Mouse (Mus musculus) lung, postnatal 10 days (tissue): ENCODE measurements around the gene Camk1d.
A peak's percentile ranks its signal among the peaks of the same experiment; 100 is the strongest.

Experiments
- DNase-seq: peaks from one replicate; pipeline ENCODE4 v3.0.0; 2021

Gene Camk1d

DNA sequence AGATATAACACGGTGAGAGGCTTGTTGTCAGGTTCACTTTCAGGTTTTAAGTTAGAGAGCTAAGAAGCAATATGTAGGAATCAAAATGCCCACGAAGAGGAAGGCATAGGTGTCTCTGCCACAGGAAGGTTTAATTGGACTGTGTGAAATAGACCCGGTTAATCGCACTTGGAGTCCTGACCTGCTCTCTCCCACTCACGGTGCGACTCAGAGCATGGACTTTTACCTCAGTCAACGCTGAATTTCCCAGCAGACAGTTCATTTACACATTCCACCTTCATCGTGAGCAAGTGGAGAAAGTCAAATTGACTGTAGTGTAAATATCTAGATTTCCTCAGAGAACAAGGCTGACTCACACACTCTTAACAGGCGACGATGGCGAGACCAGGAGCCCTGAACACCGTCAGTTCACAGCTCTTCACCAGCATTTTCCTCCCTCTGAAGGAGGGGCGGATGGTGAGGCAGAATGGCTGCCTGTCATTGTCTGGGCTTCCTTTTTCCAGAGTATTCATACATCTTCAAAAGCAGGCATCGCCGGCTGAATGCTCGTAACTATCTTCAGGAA, 255.6 kb downstream of the Camk1d start:
- DNase-seq = no peak

GRCm38 (mm10) chr2:5458075-5458494, 256.2 kb downstream of the Camk1d start:
- no peak for DNase-seq

DNA sequence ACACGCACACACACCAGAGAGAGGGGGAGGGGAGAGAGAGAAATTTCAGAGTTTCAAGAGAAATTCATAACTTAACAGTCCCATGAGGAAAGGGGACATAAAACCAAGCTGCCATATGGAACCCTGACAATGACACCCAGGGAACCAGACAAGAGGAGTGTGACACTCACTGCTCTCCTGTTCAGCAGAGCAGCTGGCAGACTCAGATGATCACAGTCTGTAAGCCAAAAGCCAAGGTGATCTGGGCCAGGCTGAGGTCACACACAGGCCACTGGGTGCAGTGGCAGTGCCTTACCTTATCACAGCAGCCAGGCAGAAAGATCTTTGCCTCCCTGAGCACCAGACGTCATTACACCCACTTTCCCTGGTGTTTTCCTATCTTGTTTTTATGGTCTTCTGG, 258.2 kb downstream of the Camk1d start:
- DNase-seq = peak; percentile 34

DNA sequence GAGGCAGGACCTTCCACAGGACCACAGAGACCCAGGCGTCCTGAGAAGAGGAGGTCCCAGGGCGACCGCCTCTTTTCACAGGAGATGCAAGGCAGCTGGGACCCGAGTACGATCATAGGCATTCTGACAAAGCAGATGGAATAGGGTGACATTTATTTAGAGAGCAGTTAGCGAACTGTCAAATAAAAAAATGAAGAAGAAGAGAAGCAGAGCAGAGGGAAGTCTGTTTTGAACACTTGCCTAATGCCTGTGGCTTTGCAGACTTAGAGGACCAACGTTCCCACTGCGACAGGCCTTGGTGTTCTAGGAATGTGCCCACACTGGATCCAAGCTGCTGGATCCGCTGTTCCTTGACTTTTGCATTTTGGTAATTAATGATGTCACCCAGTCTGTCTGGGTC, 259.5 kb downstream of the Camk1d start:
- peak; percentile 47 for DNase-seq

GRCm38 (mm10) chr2:5451654-5452053, 262.7 kb downstream of the Camk1d start:
- peak; percentile 49 for DNase-seq

GRCm38 (mm10) chr2:5445357-5445756, 269.0 kb downstream of the Camk1d start:
- no peak for DNase-seq

- no peak for DNase-seq
These were observed 276.6 kb downstream of the Camk1d start for GRCm38 (mm10) chr2:5437690-5438089.

GRCm38 (mm10) chr2:5435587-5436253, 278.6 kb downstream of the Camk1d start:
- no peak for DNase-seq

- DNase-seq = peak; percentile 16
These were observed 283.0 kb downstream of the Camk1d start for GRCm38 (mm10) chr2:5431309-5431708.

- DNase-seq = no peak
These were observed 284.4 kb downstream of the Camk1d start for GRCm38 (mm10) chr2:5429921-5430320.

- DNase-seq = no peak
These were observed 288.2 kb downstream of the Camk1d start for GRCm38 (mm10) chr2:5426110-5426509.

DNA sequence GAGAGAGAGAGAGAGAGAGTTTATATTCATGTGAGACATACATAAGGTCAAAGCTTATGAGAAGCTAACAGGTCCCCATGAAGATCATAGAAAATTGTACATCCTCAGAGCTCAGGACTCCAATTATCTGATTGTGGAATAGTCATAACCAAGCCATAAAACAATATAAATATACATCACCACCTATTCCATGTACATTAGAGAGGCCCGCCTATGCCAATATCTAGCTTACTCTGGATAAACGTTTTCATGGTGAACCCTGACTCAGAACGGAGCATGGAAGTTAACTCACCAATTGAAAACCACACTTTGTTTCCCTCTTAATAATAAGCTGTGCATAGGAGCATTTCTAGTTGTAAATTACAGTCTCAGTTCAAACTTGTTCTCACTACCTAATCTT, 288.7 kb downstream of the Camk1d start:
- DNase-seq = no peak

- no peak for DNase-seq
These were observed 293.6 kb downstream of the Camk1d start for GRCm38 (mm10) chr2:5420621-5421196.

DNA sequence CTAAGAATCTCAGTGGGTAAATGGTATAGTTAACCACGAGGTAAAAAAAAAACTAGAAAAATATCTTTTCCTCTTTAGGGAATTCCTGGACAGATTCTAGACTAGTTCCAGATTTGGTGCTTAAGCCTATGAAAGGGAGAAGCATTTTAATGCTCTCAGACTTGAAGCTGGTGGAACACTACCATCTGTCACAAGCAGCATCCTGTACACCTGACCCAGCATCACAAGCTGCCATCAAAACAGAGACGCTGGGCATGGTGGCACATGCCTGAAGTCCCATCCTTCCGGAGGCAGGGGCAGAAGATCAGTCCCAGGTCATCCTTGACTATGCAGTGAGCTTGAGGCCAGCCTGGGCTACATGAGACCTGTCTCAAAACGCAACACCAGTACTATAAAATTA, 295.5 kb downstream of the Camk1d start:
- no peak for DNase-seq

DNA sequence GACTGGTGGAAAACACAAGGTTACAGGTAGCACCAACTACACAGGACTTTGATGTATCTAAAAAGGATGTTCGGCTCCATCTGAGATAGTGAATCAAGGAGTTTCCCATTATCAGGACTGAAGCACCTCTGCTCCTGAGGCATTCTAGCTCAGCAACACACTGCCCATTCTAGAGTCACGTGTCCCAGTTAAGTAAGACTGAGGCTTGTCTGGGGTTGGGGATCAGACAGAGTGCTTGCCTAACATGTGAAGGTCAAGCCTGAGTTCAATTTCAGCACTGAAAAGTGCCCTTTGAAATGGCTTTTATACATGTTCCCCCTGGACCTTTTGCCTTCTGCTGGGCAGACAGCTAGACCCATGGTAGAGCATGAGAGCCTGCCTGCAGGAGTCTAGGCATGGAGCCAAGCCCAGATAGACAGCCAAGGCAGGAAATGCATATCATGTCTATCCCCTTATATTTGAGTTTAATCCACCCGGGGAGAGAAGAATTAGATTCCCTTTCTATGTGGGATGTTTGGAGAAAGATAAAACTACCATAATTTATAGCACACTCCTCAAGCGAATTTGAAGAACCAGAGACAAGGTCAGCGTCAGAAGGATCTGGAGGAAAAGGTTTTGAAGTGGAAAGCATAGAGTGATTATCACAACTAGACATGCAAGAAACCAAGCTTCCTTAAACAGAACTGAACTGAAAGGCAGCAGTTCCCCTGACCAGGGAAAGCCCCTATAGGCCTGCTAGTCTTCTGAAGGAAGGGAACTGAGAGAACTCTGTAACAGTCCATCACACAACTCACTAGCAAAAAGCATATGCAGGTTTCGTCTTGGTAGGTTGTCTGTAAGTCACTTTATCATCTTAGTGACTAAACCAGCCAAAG, 296.9 kb downstream of the Camk1d start:
- DNase-seq = peak; percentile 27

GRCm38 (mm10) chr2:5411774-5412173, 302.5 kb downstream of the Camk1d start:
- no peak for DNase-seq

GRCm38 (mm10) chr2:5403850-5404249, 310.5 kb downstream of the Camk1d start:
- peak; percentile 33 for DNase-seq

GRCm38 (mm10) chr2:5402036-5402435, 312.3 kb downstream of the Camk1d start:
- DNase-seq = no peak

GRCm38 (mm10) chr2:5398505-5398904, 315.8 kb downstream of the Camk1d start:
- DNase-seq = no peak

DNA sequence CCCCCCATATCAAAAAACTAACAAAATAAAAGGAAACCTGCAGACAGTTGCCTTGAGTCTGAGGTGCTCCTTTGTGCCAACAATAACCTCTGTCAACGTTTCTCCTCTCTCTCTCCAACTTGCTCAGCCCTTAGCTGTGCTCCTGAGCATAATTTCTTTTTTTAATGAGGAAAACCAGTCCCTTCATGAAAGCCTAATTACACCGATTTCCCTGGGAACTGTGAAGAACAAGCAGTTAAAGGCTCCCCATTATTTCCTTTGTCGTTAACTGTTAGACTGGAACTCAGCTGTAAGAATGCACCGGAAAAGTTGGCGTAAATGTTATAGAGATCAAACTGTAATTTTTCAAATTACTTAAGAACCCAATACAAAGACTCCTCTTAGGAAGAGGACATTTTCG, 316.3 kb downstream of the Camk1d start:
- no peak for DNase-seq

DNA sequence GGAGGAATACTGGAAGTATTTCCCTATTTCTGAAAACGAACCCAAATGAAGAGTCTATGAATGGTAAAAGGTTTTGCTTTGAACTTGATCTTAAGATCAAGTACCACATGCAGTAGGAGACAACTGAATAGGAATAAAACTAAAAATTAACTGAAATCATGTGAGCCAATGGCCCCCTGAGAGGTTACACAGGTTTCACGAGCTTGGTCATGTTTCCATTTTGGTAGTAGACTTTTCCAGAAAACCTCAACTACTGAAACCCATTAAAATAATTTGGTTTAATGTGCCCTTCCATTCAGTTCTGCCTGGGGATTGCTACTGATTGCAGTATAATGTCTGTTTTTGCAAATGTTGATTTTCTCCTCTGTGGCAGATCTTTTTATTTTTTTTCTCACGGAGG, 316.8 kb downstream of the Camk1d start:
- DNase-seq = no peak

DNA sequence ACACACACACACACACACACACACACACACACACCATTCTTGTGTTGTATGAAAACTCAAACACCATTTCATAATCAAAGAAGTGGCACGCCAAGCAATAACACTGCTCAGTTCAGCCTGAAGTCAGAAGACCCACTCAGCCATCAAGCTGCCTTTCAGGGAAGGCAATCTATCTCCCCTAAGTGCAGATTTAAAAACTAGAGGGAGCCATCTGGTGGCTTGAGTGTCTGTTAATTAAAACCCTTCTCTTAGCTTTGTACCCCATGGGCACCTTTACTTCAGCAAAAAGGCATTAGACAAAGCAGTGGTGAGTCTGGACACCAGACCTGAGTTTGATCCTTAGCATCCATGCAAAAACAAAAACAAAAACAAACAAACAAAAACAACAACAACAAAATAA, 317.9 kb downstream of the Camk1d start:
- DNase-seq = peak; percentile 32

DNA sequence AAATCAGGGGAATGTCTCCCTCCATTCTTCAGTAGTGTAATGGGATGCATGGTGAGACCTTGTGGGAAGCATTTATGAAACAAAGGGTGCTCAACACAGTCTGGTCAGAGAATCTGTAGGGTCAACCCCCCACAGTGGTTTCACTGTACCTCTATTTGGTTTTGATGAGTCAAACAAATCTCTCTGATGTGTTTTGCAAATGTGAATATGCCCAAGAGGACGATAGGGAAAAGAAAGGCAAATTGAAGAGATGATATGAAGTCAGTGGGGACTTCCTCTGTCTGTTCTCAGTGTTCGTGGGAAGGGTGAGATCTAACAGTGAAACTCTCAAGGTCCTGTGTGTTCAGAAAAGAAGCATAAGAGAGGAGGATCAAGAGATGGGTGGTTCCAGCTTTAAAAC, 318.4 kb downstream of the Camk1d start:
- no peak for DNase-seq

DNA sequence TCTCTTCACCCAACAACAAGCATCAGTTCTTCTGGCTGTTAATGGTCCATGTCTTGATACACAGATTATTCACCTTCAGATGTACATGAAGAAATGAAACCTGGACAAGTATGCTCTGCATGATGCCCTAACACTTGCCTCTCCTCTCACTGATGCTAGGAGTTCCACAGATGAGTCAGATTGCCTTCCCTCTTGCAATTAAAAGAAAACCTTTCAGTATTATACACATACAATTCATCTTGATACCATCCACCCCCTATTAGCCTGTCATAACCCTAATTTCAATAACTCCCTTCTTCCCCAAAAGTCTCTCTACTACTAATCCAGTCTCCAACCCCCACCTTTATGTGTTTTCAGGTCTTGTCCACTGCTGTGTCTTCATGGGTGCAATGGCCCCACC, 321.4 kb downstream of the Camk1d start:
- no peak for DNase-seq
